Mouse (Mus musculus): Measurements from ENCODE around the gene Zfp969. TPM values are rescaled to one million over a fixed set of nuclear protein-coding genes. Genes with fewer than 3 reads are reported as not detected.
"Not testable (repeated sequence)": the region's sequence is repeated elsewhere in the genome, so short reads cannot be mapped to it uniquely, and the experiment has no call there.

Zfp969 gene
- total RNA-seq (2022), result not detected

GRCm38 (mm10) chr2:175703546-175703945 lies at the start of gene Zfp969:
Zfp969 (minus strand) TSS chr2:175703646.
- DNase-seq (ENCODE audit: low spot score in 2 of 2), result not testable (repeated sequence)

- not testable (repeated sequence) for DNase-seq (ENCODE audit: low spot score in 2 of 2)
Observed at GRCm38 (mm10) chr2:175741237-175741636, 37.8 kb upstream of the Zfp969 start, which contains the start of gene Gm2007. Gm2007 (plus strand) TSS chr2:175741537.

- not testable (repeated sequence) for DNase-seq (ENCODE audit: low spot score in 2 of 2)
Observed at GRCm38 (mm10) chr2:175643678-175644077, 59.8 kb downstream of the Zfp969 start, which contains the start of gene Gm11007. Gm11007 (plus strand) TSS chr2:175643978.

Other genes starting within 250 kb of the Zfp969 start
- gene Zfp965, start 233.7 kb downstream of the Zfp969 start, total RNA-seq (2022), result 1 to 10 TPM; 3.4 to 6.6 (median 4.8) TPM
- gene Gm11007, start 59.7 kb downstream of the Zfp969 start, total RNA-seq (2022), result not detected
- not detected for gene Gm2007, start 37.9 kb upstream of the Zfp969 start, total RNA-seq (2022)
- 10 to 100 TPM; 11.5 to 16.7 (median 14.2) TPM for gene Gm14288, start 97.4 kb upstream of the Zfp969 start, total RNA-seq (2022)
- 10 to 100 TPM; 42.0 to 58.3 (median 48.3) TPM for gene Gm6710, start 165.6 kb upstream of the Zfp969 start, total RNA-seq (2022)
- 1 to 10 TPM; 5.3 to 7.5 (median 6.6) TPM for gene Zfp966, start 227.5 kb upstream of the Zfp969 start, total RNA-seq (2022)